Mouse (Mus musculus) heart, postnatal 36 days (tissue): Measurements from ENCODE around the gene Fbl. TPM values are rescaled to one million over a fixed set of nuclear protein-coding genes. Genes with fewer than 3 reads are reported as not detected.
"Not testable (repeated sequence)": the region's sequence is repeated elsewhere in the genome, so short reads cannot be mapped to it uniquely, and the experiment has no call there.

Experiments
- DNase-seq, 2 experiments: peaks; one replicate each; pipeline ENCODE4 v3.0.0; 2021 to 2022
- intact Hi-C: fragments of 180-260 bp; cut with DNase I; formaldehyde crosslinking; loops from one replicate; pipeline ENCODE4 v1.15.1; 2025
- total RNA-seq, 2 experiments: library from RNA; stranded (reverse); gene quantifications; 2 replicates each; pipeline ENCODE4 v1.2.3; 2021

Fbl gene
- total RNA-seq, 2 experiments from 2014 or later = 32.0 to 33.5 TPM

DNA sequence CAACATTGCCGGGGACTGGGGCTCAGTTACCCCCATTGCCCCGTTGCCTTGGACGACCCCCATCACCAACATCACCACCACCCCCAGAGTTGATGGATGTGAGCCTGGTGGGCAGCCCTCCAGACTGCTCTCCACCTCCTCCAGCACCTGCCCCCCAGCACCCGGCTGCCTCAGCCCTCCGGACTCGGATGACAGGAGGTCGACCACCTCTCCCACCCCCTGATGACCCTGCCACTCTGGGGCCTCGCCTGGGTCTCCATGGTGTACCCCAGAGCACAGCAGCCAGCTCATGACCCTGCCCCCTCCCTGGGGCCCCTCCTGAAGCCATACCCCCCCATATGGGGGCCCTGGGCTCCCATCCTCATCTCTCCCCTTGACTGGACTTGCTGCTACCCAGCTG lies 17.1 kb downstream of the Fbl start:
- DNase-seq = no peak
- intact Hi-C loops = no loop called here

DNA sequence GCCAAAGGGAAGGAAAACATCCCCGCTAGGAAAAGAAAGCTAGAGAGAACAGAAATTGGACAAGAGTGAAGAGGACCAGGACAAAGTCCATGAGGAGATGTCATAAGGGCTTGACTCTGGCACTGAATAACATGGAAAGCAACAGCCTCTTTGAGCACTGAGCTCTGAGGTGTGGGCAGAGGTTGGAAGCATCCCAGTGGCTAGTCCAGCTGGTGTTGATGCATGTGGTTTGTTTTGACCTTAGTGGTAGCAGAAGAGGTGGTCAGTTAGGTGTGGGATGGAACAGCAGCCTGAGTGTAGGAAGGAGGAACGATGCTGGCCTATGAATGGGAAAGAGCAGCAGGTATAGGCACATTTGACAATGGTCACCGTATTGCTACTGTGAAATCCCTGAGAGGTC lies 22.0 kb downstream of the Fbl start:
- DNase-seq = no peak
- intact Hi-C loops = no loop called here

DNA sequence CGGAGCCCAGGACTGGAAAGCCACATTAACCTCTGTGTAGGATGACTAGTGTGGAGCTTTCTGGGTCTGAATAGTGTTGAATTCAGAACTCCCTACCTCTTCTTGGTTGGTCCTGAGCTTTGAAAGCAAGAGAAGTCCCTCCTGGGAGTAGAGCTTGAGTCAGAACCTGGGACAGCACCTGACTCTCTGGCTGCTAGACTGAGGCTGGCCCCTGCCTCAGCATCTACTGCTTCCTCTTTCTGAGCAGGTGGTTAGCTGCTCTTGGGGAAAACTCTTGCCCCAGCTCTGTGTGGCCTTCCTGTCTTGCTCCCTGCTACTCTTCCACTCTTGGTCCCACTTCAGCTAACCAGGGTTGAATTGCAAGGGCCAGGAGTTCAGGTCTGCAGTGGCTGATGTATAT lies 22.4 kb downstream of the Fbl start:
- no peak for DNase-seq
- intact Hi-C loops = no loop called here

DNA sequence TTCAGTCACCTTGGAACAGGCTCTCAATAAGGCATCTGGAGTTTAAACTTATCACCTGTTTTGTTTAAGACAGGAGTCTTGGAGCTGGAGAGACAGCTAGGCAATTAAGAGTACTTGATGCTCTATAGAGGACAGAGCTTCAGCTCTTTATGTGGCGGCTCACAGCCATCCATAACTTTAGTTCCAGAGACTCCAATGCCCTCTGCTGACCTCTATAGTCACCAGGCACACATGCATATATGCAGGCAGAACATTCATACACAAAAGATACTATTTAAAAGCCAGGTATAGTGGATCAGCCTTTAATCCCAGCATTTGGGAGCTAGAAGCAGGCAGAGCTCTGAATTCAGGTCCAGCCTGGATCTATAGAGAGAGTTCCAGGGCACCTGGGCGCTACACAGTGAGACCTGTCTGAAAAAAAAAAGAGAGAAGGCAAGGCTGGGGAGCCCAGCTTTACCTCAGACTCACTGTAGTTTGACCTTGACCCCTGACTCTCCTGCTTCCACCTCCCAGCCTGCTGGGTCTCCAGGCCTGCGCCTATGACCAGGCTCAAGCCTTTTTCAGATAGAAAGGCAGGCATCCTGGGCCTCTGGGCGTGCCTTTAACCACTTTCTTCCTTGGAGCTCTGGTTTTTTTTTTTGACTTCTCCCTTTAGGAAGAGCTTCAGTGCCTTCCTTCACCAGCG lies 26.0 kb downstream of the Fbl start:
- intact Hi-C loops = no loop called here
- no peak for DNase-seq

DNA sequence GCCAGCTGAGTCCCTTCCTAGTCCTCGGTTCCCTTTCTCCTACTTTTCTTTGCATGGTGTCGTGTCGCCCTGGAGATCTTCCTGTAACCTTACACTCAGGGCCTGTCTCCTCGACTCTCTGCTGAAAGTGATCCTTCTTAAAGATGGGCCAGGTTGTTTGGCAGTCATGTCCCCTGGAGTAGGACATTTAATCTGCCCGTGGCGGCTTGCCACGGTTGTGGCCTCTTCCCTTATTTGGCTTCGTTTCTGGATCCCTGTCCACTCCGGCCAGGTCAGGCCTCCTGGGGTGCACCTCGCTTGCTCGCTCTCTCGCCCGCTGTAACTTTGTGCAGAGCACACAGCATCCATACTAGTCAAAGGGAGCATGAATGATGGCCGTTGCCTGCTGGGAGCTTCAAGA lies 27.0 kb downstream of the Fbl start:
- no peak for DNase-seq
- intact Hi-C loops = no loop called here

DNA sequence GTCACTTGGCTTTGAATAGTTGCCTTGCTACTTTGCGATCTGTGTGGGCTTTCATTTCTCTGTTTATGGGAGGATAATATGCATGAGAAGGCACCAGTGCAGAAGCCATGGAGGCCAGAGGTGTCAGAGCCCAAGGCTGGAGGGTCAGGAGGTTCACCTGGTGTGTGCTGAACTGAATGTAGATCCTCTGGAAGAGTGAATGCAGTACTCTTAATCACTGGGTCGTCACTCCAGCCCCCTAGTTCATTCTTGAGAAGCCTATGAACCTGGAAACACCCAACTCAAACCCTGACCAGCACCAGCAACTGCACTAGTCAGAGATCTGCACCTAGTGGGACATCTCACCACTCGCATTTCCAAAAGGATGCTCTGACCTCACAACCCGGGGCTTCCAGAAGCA lies 29.5 kb downstream of the Fbl start:
- DNase-seq = no peak
- intact Hi-C loops = no loop called here

DNA sequence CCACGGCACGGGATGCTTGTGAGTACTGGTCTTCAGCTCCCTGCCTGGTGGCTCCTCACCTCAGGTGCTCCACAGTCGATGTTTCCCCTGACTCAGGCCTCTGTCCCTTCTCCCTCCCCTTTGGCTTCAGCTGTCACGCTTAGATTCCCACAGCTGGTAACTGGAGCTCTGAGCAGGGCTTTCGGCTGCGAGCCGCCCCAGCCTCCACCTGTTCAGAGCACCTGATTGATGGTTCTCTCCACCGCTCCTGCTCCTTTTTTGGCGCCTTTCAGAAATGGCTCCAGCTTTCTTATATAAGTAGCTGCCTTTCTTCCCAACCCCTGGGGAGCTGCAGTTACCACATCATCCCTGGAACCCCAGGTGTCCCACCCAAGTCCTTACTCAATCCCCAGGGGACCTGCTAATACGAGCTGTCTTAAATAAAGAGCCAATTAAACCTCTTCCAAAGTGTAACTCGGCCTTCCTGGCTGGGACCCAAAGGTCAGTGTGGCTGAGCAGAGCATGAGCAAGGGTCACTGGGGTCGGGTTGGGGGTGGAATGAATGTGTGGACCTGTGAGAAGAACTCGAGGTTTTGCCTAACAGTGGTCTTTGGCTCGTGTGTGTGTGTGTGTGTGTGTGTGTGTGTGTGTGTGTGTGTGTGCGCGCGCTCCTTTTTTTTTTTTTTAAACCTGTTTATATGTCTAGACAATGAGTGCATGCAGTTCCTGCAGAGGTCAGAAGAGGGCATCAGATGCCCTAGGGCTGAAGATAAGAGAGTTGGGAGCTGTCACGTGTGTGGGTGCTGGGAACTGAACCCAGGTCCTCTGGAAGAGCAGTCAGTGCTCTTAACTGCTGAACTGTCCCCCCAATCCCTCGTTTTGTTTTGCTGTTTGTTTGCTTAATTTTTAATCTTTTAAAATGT lies 33.9 kb downstream of the Fbl start:
- DNase-seq = no peak
- intact Hi-C loops = no loop called here

DNA sequence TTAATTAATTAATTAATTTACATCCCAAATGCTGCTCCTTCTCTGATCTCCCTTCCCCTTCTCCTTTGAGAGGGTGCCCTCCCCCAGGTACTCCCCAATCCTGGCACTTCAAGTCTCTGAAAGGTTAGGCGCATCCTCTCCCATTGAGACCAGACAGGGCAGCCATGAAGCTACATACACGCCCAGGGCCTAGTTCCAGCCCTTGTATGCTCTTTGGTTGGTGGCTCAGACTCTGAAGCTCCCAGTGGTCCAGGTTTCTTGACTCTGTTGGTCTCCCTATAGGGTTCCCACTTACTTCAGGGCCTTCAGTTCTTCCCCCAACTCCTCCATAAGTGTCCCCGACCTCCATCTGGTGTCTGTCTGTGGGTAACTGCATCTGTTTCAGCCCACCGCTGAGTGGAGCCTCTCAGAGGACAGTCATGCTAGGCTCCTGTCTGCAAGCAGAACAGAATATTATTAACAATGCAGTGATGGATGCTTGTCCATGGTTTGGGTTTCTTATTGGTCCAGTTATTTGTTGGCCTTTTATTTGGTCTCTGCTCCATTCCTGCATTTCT lies 36.6 kb downstream of the Fbl start:
- no peak for DNase-seq
- intact Hi-C loops = no loop called here

DNA sequence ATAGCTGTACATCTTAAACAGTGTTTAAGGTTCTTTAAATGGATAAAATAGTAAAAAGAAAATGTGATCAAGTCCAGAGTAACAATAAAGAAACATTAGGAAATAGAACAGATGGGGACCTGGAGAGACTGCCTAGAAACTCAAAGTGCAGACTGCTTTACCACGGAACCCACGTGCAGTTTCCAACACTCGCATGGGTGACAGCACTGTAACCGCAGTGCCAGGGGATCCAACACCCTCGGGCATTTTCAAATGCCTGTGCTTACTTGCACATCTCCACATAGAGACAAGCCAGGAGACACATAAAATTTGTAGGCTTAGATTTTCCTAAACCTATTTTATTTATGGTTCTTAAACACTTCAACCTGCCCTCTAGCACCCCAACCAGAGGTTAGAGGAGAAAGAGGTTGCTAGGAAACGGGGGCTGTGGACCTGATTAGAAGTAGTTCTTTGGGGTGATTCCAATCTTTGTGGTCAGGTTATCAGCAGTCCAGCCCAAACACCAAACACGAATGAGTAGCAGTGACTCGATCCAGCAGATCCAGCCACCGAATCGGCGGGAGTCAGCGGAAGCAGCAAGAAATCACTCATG lies 39.0 kb downstream of the Fbl start:
- intact Hi-C loops = no loop called here
- DNase-seq = no peak

DNA sequence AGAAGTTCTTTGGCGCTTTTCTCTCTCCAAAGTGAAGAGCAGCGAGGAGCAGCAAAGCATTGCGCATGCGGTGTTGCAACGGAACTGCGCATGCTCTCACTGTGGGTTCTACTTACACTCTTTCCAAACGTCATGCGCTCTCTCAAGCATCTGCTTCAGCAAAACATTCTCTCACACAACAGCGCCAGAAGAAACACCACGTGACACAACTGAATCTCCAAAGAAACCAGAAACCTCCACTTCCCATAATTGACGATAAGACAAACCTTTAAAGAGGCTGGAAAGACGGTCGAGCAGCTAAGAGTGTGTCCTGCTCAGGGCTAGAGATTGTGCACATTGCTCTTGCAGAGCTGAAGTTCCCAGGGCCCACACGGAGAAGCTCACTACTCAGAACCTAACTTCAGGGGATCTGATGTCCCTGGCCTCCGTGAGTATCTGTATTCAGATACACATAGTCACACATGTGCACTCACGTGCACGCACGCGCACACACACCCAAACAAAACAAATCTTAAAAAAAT lies 39.5 kb downstream of the Fbl start:
- intact Hi-C loops = no loop called here
- DNase-seq = peak; percentile 64 to 70

DNA sequence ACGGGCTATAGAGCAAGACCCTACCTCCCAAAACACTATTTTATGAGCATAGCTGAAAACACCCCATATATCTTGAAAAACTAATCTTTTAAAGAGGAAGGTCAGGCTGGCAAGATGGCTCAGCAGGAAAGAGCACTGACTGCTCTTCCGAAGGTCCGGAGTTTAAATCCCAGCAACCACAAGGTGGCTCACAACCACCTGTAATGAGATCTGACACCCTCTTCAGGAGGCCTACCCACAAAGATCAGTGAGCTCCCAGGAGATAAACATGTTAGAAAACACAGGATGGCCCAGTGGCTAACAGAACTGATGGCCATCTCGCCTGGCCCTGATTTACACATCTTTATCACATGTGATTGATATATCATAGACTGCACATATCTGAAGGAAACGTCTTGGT lies 41.2 kb downstream of the Fbl start:
- DNase-seq = no peak
- intact Hi-C loops = loop anchor here (5.0 kb wide), 1 partner anchor 92 kb away; the partner anchor contains the start of gene Dll3

DNA sequence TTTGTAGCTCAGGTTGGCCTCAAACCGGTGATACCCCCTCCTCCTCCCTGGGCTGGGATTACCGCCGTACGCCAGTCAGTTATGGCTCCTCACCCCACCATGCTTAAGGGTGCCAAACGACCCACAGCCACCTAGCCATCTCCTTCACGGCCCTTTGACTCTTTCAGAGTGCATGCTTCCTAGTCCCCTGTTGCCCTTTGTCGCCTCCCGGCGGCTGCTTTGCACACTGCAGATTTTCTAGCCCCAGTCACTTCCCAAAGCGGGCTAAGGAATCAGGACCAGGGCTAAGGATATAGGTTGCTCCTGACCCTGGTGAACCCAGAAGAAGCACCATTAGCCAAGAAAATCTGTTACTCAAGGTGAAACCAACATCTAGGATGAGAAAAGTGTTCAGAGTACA lies 44.6 kb downstream of the Fbl start:
- peak; percentile 52 to 80 for DNase-seq
- intact Hi-C loops = loop anchor here (1.0 to 5.0 kb wide), 2 partner anchors 66 to 88 kb away; partner anchors contain the start of gene Dll3

DNA sequence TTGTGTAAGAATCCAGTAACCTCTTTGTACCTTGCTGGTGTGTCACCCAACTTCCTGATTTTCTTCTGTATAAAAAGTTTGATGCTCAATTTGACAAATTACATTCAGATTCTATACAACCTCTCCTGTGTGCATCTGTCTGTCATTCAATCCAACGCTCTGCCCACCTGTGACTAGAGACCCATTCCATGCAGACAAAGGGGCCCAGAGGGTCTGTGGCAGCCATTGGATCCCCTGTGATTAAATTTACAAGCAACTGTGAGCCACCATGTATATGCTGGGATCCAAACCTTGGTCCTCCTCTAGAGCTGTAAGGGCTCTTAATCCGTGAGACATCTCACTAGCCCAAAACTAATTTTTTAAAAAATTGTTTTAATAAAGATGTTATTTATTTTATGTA lies 46.4 kb downstream of the Fbl start:
- intact Hi-C loops, DNase-seq: not testable (repeated sequence)

DNA sequence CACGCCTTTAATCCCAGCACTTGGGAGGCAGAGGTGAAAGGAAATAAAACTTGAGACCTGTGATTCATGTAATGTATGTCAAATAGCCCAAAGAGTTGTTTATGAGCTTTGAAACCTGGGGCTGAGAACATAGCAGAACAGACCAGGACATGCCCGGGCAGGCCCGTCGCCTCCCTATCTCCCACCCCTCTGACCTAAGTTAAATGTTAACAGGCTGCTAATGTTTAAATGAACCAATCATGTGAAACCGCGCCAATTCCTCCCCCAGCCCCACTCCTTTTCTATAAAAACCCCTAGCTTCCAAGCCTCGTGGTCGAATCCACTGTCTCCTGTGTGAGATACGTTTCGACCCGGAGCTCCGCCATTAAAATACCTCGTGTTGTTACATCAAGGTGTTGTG lies 48.3 kb downstream of the Fbl start:
- intact Hi-C loops, DNase-seq: not testable (repeated sequence)

DNA sequence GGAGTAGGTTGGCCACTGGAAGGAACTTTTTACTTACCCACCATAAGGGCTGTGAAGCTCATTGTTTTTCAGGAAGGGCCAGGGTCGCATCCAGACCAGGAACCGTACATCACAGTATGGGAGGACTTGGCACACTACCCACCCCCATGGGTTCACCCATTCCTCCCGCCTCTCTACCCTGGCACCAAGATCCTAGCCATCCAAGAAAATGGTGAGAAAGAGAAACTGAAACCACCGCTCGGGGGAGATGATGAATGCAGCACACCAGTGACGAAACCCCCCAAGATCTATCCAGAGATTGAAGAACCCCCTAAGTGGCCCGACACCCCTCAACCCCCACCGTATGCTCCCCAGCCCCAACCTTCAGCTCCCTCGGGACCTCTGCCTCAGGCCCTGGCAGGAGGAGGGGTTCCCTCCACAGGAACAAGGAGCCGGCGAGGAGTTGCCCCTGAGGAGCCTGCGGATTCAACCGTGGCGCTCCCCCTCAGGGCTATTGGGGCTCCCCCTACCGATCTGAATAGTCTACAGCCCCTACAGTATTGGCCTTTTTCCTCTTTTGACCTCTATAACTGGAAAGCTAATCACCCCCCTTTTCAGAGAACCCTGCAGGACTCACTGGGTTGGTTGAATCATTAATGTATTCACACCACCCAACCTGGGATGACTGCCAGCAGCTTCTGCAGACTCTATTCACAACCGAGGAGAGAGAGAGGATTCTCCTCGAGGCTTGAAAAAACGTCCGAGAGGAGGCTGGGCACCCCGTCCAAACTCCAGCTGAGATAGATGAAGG lies 49.6 kb downstream of the Fbl start:
- intact Hi-C loops, DNase-seq: not testable (repeated sequence)

DNA sequence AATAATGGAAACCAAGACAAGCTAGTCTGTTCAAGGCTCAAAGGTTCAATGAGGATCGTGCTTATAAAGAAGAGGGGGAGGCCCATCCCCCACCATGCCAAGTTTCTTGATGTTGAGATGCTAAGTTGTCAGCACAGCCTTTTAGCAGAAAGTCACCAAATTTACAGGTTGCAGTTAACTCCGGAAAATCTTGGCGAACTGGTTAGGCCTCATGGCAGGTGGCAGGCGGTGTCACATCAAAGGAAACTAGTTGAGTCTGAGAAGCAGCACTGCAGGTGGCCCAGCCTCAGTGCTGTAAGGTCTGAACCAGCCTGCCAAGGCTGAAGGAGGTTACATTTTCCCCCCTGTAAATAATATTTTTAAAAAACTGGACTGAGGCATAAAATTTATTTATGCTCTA lies 57.3 kb downstream of the Fbl start:
- intact Hi-C loops = not testable (repeated sequence)

DNA sequence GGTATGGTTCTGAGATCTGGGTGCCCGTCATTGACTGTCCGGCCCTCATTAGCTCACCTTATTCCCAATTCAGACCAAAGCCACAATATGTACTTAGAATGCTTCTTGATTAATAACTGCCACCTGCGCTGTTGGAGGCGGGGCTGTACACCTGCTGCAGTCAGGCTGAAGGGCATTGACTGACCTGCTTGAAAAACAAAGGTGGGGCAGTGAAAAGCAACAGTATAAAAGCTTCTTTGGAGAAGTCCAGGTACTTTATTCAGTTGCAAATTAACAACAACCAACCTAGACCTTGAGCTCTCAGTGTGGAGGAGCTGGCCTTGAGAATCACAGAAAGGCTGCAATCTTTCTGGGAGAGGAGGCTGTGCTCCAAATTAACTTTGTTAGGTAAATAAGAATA lies 57.9 kb downstream of the Fbl start:
- DNase-seq, intact Hi-C loops: not testable (repeated sequence)

More for the DNA sequence above, 57.3 kb downstream of the Fbl start:
- not testable (repeated sequence) for DNase-seq
